Mouse (Mus musculus) ES-Bruce4 (cell line): ENCODE measurements at regions not wholly inside any gene's neighbourhood (a gene's known extent, or its start where the extent isn't known, plus 50 kb on each side); places are given as distances from the start of the nearest gene placed in this dataset.

Experiments used
- H3K27ac ChIP-seq: 2 replicates; pipeline ENCODE4 v1.5.1; 2012; ENCODE audit warnings: low read length, inconsistent platforms; ENCODE audit not compliant: insufficient read depth
- H3K27me3 ChIP-seq: 2 replicates; pipeline ENCODE4 v1.6.1; 2012; ENCODE audit warnings: mild to moderate bottlenecking, low read length, inconsistent platforms; ENCODE audit not compliant: control insufficient read depth, poor library complexity, insufficient read depth, severe bottlenecking
- H3K36me3 ChIP-seq: 2 replicates; pipeline ENCODE4 v1.6.1; 2012; ENCODE audit warnings: inconsistent platforms, mild to moderate bottlenecking, low read length, moderate library complexity; ENCODE audit not compliant: control insufficient read depth, poor library complexity, insufficient read depth, severe bottlenecking
- H3K4me1 ChIP-seq: one replicate; pipeline ENCODE4 v1.8.1; 2011; ENCODE audit warnings: low read length; ENCODE audit not compliant: control insufficient read depth, insufficient read depth
- H3K4me3 ChIP-seq: 2 replicates; pipeline ENCODE4 v1.5.1; 2011; ENCODE audit warnings: low read depth, mild to moderate bottlenecking, low read length
- H3K9ac ChIP-seq: 2 replicates; pipeline ENCODE4 v1.6.1; 2012; ENCODE audit warnings: low read depth, mild to moderate bottlenecking, inconsistent platforms; ENCODE audit not compliant: poor library complexity, severe bottlenecking
- H3K9me3 ChIP-seq: replicated peaks from 2 replicates; pipeline ENCODE4 v1.6.1; 2012; ENCODE audit warnings: mild to moderate bottlenecking, low read length, inconsistent platforms; ENCODE audit not compliant: control insufficient read depth, poor library complexity, insufficient read depth, severe bottlenecking
- CTCF ChIP-seq: IDR thresholded peaks from one replicate; pipeline ENCODE4 v1.8.1; 2011; ENCODE audit warnings: low read depth, low read length
- EP300 ChIP-seq: IDR thresholded peaks from 2 replicates; pipeline ENCODE4 v1.6.1; 2011; ENCODE audit warnings: low read depth, low read length; ENCODE audit not compliant: insufficient read depth
- POLR2A ChIP-seq: IDR thresholded peaks from one replicate; pipeline ENCODE4 v1.8.1; 2011; ENCODE audit warnings: low read length; ENCODE audit not compliant: insufficient read depth

DNA sequence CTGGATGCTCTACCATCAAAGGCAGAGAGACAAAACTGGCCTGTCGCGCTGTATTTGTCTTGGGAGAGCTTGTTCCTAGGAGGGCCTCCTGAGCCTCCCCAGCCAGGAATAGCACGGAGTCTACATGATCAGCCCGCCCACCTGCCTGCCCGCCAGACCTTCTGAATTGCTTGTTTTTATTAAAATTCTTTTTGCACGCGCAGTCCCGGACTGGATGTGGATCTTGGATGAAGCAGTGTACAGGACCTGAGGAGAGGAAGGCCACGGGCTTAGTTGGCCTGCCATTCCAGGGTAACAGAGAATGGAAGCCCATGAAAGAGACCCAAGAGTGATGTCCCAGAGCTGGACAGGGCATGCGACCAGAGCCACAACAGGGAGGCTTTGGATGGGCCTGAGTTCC is 235.8 kb downstream of the Cyp26b1 start:
- Histone ChIP-seq H3K27me3 (no peaks in the 10 kb centered on the region), H3K4me3 (no peak overlapping the region), H3K9ac (no peak overlapping the region), H3K36me3 (no peaks in the 10 kb centered on the region), H3K27ac (no peak overlapping the region), H3K4me1 (no peaks in the 10 kb centered on the region), H3K9me3 (no peaks in the 10 kb centered on the region)
- no peak for TF ChIP-seq POLR2A
- TF ChIP-seq EP300: no peak

DNA sequence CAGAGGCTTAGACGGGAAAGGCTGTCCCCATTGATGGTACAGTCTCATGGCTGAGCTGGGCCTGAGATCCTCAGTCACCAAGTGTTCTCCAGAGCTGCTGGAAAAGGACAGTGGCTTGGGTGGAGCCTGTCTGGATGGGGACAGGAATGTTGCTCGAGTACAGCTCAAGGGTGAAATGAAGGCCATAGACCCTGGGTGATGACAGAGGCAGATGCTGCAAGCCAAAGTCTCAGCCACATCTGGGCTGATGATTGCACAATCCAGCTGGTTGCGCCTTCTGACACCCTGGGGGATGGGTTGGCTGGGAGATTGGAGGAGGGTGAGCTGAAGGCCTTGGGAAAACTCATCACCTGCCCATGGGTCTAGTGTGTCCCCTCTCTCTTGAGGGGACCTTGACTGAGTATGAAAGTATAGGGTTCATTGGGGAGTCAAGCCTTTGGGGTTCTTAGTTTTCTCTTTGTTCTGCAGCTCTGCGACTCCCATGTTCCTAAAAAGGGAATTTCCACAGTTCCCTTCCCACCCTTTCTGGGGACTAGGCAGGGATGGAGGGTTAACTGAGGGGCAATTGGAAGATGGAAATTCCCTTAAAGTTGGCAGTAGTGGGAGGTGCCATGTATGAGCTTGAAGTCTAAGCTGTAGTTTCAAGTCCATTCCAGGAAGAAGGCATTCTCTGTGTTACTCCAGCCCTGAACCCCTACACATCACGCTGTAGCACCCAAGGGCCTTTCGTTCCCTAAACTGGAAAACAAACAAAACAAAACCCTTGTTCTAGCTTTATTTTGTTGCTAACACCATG is 240.1 kb downstream of the Cyp26b1 start:
- H3K9me3 ChIP-seq: no peaks in the 10 kb centered on the region
- H3K9ac ChIP-seq: no peak overlapping the region
- H3K4me3 ChIP-seq: no peak overlapping the region
- no peaks in the 10 kb centered on the region for H3K36me3 ChIP-seq
- TF ChIP-seq POLR2A: no peak
- no peak for TF ChIP-seq EP300
- no peak for TF ChIP-seq CTCF
- H3K4me1 ChIP-seq: no peaks in the 10 kb centered on the region
- H3K27me3 ChIP-seq: no peaks in the 10 kb centered on the region
- H3K27ac ChIP-seq: no peak overlapping the region

DNA sequence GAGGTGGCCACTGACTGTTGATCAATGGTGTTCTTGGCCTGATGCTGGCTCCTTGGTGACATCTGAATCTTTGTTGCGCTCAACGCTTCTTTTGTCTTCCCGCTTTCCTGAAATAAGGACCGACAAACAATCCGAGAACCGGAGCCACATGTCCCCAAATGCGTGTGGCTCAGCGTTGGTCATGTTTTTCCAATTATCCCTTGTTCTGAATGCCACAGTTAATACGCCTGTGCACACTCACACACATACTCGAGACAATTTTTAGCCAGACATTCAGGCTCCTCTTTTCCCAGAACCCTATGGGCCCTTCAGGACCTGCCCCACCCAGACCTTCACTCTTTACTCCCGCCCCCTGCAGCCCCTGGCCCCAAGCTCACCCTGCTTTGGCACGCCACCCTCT is 248.8 kb downstream of the Cyp26b1 start:
- Histone ChIP-seq H3K4me3 (no peak overlapping the region), H3K36me3 (no peaks in the 10 kb centered on the region), H3K9me3 (no peaks in the 10 kb centered on the region), H3K4me1 (no peaks in the 10 kb centered on the region), H3K9ac (no peak overlapping the region), H3K27me3 (no peaks in the 10 kb centered on the region), H3K27ac (no peak overlapping the region)
- no peak for TF ChIP-seq CTCF
- TF ChIP-seq POLR2A: no peak
- no peak for TF ChIP-seq EP300

DNA sequence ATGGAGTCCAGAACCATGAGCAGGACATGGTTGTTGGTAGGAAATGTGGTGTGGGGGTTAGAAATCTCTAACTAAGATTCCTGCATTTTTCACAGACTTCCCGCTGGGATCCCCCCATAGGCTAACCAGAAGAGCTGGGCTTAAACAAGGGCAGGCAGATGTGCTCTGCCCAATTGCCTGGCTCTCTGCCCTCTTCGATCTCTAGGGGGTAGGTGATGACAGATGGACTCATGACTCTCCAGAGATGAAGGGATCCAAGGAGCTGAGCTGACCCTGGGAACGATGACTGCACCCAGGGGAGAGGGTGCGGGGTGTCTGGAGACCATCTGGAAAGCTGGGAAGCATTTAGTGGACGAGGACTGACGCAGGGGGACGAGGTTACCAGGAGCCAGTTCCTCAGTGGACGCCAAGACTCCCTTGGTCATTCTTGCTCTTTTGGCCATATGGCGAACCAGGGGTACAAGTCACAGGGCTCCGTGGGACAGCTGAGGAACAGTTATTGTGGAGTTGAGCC is 260.0 kb downstream of the Cyp26b1 start:
- H3K4me1 ChIP-seq: no peaks in the 10 kb centered on the region
- H3K27me3 ChIP-seq: no peaks in the 10 kb centered on the region
- H3K9me3 ChIP-seq: no peaks in the 10 kb centered on the region
- TF ChIP-seq CTCF (no peak), POLR2A (no peak), EP300 (no peak)
- no peak overlapping the region for H3K27ac ChIP-seq
- no peaks in the 10 kb centered on the region for H3K36me3 ChIP-seq
- no peak overlapping the region for H3K9ac ChIP-seq
- H3K4me3 ChIP-seq: no peak overlapping the region

DNA sequence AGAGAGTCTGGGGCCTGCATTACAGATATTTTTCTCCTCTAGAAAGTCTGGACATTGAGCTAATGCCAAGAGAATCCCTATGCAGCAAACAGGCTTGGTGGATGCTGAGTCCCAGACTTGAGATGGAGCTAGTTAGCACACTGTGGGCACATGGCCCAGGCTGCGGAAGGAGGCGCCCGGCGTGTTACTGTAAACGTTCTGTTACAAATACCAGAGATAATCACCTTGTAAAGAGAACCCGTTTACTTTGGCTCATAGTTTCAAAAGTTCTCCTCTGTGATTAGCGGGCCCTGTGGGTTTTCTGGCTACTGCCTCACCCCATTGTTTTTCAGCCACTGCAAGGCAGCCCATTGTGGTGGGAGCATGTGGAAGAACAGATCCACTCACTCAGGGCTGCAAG is 264.6 kb downstream of the Cyp26b1 start:
- H3K27ac ChIP-seq: no peak overlapping the region
- H3K9me3 ChIP-seq: no peaks in the 10 kb centered on the region
- TF ChIP-seq POLR2A: no peak
- TF ChIP-seq CTCF: no peak
- no peak for TF ChIP-seq EP300
- no peaks in the 10 kb centered on the region for H3K27me3 ChIP-seq
- H3K4me3 ChIP-seq: no peak overlapping the region
- no peak overlapping the region for H3K9ac ChIP-seq
- no peaks in the 10 kb centered on the region for H3K36me3 ChIP-seq
- H3K4me1 ChIP-seq: no peaks in the 10 kb centered on the region

DNA sequence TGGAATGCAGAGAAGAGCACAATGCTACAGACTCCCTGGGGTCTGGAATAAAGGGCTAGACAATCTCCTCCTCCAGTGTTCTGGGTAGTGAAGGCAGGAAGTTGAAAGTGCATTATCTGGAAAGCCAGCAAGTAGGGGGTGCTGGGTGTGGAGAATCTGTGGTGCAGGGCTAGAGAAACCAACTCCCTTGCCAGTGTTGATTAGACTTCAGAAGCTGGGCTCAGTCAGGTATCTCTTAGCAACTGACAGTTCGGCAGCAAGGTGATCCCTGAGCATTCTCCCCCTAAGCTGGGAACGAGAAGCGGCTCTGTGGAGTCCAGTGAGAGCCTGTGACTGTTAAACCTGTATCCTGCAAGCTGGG is 265.7 kb downstream of the Cyp26b1 start:
- H3K27me3 ChIP-seq: no peaks in the 10 kb centered on the region
- no peak overlapping the region for H3K9ac ChIP-seq
- H3K36me3 ChIP-seq: no peaks in the 10 kb centered on the region
- no peak overlapping the region for H3K27ac ChIP-seq
- TF ChIP-seq CTCF: no peak
- no peak for TF ChIP-seq POLR2A
- TF ChIP-seq EP300: no peak
- H3K4me1 ChIP-seq: no peaks in the 10 kb centered on the region
- H3K4me3 ChIP-seq: no peak overlapping the region
- H3K9me3 ChIP-seq: no peaks in the 10 kb centered on the region
